Mouse (Mus musculus) embryonic fibroblast, embryonic 13.5 days (primary cell): Measurements from ENCODE around the gene Sdccag8.

Experiments
- CTCF ChIP-seq: IDR thresholded peaks from 2 replicates; pipeline ENCODE4 v1.5.1; 2011; ENCODE audit warnings: mild to moderate bottlenecking, control low read depth, low read length, moderate library complexity, borderline replicate concordance; ENCODE audit not compliant: insufficient read depth
- POLR2A ChIP-seq: IDR thresholded peaks from 2 replicates; pipeline ENCODE4 v1.6.1; 2011; ENCODE audit warnings: low read depth, mild to moderate bottlenecking, control low read depth, low read length, moderate library complexity

GRCm38 (mm10) chr1:177007405-177007804, 192.9 kb downstream of the Sdccag8 start:
- TF ChIP-seq CTCF: no peak
- TF ChIP-seq POLR2A: no peak
